Mouse (Mus musculus) megakaryocyte, embryonic 14.5 days (primary cell): ENCODE data around the gene Psmc3ip.

Experiments
- FLI1 ChIP-seq: IDR thresholded peaks from 2 replicates; pipeline ENCODE4 v1.6.1; 2012; ENCODE audit warnings: low read length, inconsistent platforms, mixed read lengths
- GATA1 ChIP-seq: IDR thresholded peaks from 3 replicates; pipeline ENCODE4 v1.6.1; 2012; ENCODE audit warnings: mixed read lengths, low read length, inconsistent platforms, borderline replicate concordance

- no peak for TF ChIP-seq GATA1
- no peak for TF ChIP-seq FLI1
These were observed 20.3 kb upstream of the Psmc3ip start for GRCm38 (mm10) chr11:101115564-101115963.
